Mouse (Mus musculus): Measurements from ENCODE around the gene Hivep3. TPM values are rescaled to one million over a fixed set of nuclear protein-coding genes. Genes with fewer than 3 reads are reported as not detected.

The Hivep3 gene
- polyA plus RNA-seq, 1 experiment = 1.7 TPM

DNA sequence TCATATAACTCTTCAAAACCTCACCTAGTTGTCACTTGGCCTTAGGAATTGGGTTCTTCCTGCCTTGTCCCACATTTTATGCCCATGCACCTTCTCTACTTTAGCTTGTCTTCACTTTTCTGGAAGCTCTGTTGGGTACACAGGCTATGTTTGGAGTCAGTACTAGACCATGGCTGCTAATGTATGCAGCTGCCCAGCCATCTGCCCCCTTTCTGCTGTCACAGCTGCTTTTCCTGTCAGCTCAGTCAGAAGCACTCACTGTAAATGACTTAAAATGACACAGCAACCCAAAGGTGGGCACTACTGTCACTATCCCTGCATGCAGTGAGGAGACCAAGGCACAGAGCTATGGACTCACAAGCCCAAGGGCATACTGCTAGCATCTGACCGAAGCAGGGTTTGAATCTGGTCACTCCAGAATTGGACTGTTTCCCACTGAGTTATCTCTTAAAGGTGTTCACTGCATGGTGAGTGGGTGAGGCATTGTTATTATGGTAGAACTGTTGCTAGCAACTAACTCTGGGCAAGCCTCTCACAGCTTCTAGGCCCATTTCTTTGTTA, 104.0 kb downstream of the Hivep3 start:
- no peaks in the 10 kb centered on the region for H3K27me3 ChIP-seq (ENCODE audit: control insufficient read depth, insufficient read depth, low read length)
- TF ChIP-seq POLR2A (IDR thresholded peaks at IDR 0.05; ENCODE audit: control insufficient read depth, low read depth, low read length) (no peak), CTCF (IDR thresholded peaks at IDR 0.05; ENCODE audit: control insufficient read depth, insufficient read depth, insufficient replicate concordance, low read depth, low read length) (no peak)

DNA sequence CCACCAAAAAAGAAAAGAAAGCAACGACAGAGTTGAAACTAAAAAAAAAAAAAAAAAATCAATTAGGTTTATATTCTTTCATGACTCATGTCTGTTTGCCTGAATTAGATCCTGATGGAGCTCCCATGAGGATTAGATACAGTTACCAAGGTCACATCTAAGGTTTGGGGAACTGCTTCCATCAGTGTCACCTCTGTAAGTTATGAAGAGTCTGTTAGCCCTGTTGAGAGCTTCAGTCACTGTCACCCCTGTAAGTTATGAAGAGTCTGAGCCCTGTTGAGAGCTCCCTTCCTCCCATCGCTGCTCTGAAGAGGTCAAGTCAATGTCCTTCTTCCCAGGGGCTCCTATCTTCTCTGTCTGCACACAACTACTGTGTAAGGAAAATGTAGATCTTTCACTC, 104.7 kb downstream of the Hivep3 start:
- Histone ChIP-seq H3K4me1 (ENCODE audit: control insufficient read depth, insufficient read depth, low read length) (peaks cover 7% of the 10 kb centered on the region; the same call in 1 of the 2 replicates), H3K36me3 (ENCODE audit: control insufficient read depth, insufficient read depth, low read length) (no peaks in the 10 kb centered on the region), H3K27ac (ENCODE audit: control insufficient read depth, insufficient read depth, low read depth, low read length) (no peak overlapping the region), H3K4me3 (ENCODE audit: control insufficient read depth, low read depth, low read length) (no peak overlapping the region), H3K27me3 (ENCODE audit: control insufficient read depth, insufficient read depth, low read length) (no peaks in the 10 kb centered on the region)
- TF ChIP-seq POLR2A (IDR thresholded peaks at IDR 0.05; ENCODE audit: control insufficient read depth, low read depth, low read length) (no peak), CTCF (IDR thresholded peaks at IDR 0.05; ENCODE audit: control insufficient read depth, insufficient read depth, insufficient replicate concordance, low read depth, low read length) (no peak)

More for the DNA sequence above, 104.0 kb downstream of the Hivep3 start:
- H3K27ac ChIP-seq (ENCODE audit: control insufficient read depth, insufficient read depth, low read depth, low read length) = no peak overlapping the region
- H3K4me1 ChIP-seq (ENCODE audit: control insufficient read depth, insufficient read depth, low read length) = peaks cover 7% of the 10 kb centered on the region; the same call in 1 of the 2 replicates
- H3K36me3 ChIP-seq (ENCODE audit: control insufficient read depth, insufficient read depth, low read length) = no peaks in the 10 kb centered on the region
- no peak overlapping the region for H3K4me3 ChIP-seq (ENCODE audit: control insufficient read depth, low read depth, low read length)

DNA sequence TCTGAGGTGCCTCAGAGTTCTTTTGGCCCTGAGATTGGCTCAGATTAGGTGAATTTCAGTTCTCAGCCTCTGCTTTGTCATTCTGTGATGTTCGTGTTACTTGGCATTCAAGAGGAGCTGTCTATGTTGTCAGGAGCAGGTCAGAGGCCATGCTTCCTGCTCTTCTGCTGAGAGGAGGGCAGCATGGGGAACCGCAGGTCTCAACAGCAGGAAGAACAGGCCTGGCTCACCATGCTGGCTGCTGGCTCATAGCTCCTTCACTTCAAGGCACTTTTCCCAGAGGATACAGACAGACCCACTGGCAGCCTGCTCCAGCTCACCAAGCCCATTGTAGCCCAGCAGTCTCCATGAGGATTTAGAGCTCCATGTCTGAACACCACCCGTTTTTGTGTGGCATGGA, 109.7 kb downstream of the Hivep3 start:
- TF ChIP-seq POLR2A (IDR thresholded peaks at IDR 0.05; ENCODE audit: control insufficient read depth, low read depth, low read length) (no peak), CTCF (IDR thresholded peaks at IDR 0.05; ENCODE audit: control insufficient read depth, insufficient read depth, insufficient replicate concordance, low read depth, low read length) (no peak)
- H3K27ac ChIP-seq (ENCODE audit: control insufficient read depth, insufficient read depth, low read depth, low read length) = no peak overlapping the region

DNA sequence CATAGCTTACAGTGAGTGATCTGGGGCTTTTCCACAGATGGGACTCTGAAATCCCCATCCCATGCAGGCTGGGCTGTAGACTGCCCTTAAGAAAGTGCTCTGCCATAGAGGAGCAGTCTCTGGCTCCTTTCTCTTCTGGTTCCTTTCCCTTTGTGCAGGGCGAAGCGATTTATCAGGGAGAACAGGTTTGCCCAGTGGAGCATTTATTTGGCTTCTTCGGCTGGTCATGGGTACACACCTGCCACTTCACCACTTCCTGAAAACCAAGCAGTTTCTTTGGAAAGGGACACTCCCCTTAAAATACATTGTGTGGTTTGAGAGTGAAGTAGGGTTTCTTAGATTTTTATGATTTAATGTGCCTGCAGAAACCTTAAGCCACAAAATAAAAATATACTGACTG, 110.7 kb downstream of the Hivep3 start:
- no peak overlapping the region for H3K27ac ChIP-seq (ENCODE audit: control insufficient read depth, insufficient read depth, low read depth, low read length)

More for the DNA sequence above, 109.7 kb downstream of the Hivep3 start:
- no peaks in the 10 kb centered on the region for H3K27me3 ChIP-seq (ENCODE audit: control insufficient read depth, insufficient read depth, low read length)
- H3K4me3 ChIP-seq (ENCODE audit: control insufficient read depth, low read depth, low read length) = no peak overlapping the region
- no peaks in the 10 kb centered on the region for H3K36me3 ChIP-seq (ENCODE audit: control insufficient read depth, insufficient read depth, low read length)
- H3K4me1 ChIP-seq (ENCODE audit: control insufficient read depth, insufficient read depth, low read length) = no peaks in the 10 kb centered on the region

DNA sequence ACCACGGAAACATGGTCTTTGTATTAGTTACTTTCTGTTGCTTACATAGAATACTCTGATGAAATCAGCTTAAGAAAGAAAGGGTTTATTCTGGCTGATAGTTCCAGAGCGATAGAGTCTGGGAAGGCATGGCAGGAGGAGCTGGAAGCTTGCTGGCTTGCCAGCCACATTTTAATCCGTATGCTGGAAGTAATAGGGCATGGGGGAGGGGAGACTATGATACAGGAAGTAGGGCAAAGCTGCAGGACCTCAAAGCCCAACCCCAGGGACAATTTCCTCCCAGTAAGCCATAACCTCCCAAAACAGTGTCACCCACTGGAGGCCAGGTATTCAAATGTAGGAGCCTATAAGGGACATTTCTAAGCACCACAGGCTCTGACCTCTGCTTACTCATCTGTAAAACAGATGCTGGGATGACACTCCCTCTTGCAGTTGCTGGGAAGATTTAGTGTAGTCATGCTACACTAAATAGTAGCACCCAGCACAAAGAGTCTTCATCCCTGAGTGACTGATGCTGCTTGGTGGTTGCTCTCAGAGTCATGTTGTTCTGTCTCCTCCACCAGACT, 112.1 kb downstream of the Hivep3 start:
- H3K27ac ChIP-seq (ENCODE audit: control insufficient read depth, insufficient read depth, low read depth, low read length) = no peak overlapping the region
- TF ChIP-seq CTCF (IDR thresholded peaks at IDR 0.05; ENCODE audit: control insufficient read depth, insufficient read depth, insufficient replicate concordance, low read depth, low read length) (no peak), POLR2A (IDR thresholded peaks at IDR 0.05; ENCODE audit: control insufficient read depth, low read depth, low read length) (no peak)

More for the DNA sequence above, 110.7 kb downstream of the Hivep3 start:
- Histone ChIP-seq H3K36me3 (ENCODE audit: control insufficient read depth, insufficient read depth, low read length) (no peaks in the 10 kb centered on the region), H3K27me3 (ENCODE audit: control insufficient read depth, insufficient read depth, low read length) (no peaks in the 10 kb centered on the region), H3K4me3 (ENCODE audit: control insufficient read depth, low read depth, low read length) (no peak overlapping the region), H3K4me1 (ENCODE audit: control insufficient read depth, insufficient read depth, low read length) (no peaks in the 10 kb centered on the region)
- TF ChIP-seq POLR2A (IDR thresholded peaks at IDR 0.05; ENCODE audit: control insufficient read depth, low read depth, low read length) (no peak), CTCF (IDR thresholded peaks at IDR 0.05; ENCODE audit: control insufficient read depth, insufficient read depth, insufficient replicate concordance, low read depth, low read length) (no peak)

DNA sequence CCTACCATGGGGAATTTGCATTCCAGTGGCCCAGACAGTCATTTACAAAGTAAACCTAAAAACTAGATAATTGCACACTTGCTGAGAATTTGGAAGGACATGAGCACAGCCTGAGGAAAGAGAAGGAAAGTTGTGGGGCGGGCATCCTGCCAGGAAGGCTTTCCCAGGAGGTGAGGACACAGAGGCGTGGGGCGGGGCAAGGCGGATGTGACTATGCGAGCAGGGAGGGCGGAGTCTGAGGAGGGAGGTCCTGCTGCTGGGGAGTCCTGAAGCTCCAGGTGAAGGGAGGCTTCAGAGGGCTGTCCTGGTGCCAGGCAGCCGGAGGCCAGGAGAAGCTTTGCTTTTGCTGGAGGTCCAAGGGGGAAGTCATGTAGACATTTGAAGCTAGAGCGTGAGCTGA, 118.9 kb downstream of the Hivep3 start:
- H3K4me3 ChIP-seq (ENCODE audit: control insufficient read depth, low read depth, low read length) = no peak overlapping the region
- no peak overlapping the region for H3K27ac ChIP-seq (ENCODE audit: control insufficient read depth, insufficient read depth, low read depth, low read length)
- no peaks in the 10 kb centered on the region for H3K27me3 ChIP-seq (ENCODE audit: control insufficient read depth, insufficient read depth, low read length)
- no peaks in the 10 kb centered on the region for H3K4me1 ChIP-seq (ENCODE audit: control insufficient read depth, insufficient read depth, low read length)
- TF ChIP-seq CTCF (IDR thresholded peaks at IDR 0.05; ENCODE audit: control insufficient read depth, insufficient read depth, insufficient replicate concordance, low read depth, low read length) (no peak), POLR2A (IDR thresholded peaks at IDR 0.05; ENCODE audit: control insufficient read depth, low read depth, low read length) (no peak)
- H3K36me3 ChIP-seq (ENCODE audit: control insufficient read depth, insufficient read depth, low read length) = no peaks in the 10 kb centered on the region

More for the DNA sequence above, 112.1 kb downstream of the Hivep3 start:
- H3K36me3 ChIP-seq (ENCODE audit: control insufficient read depth, insufficient read depth, low read length) = no peaks in the 10 kb centered on the region
- H3K4me1 ChIP-seq (ENCODE audit: control insufficient read depth, insufficient read depth, low read length) = no peaks in the 10 kb centered on the region
- H3K4me3 ChIP-seq (ENCODE audit: control insufficient read depth, low read depth, low read length) = no peak overlapping the region
- no peaks in the 10 kb centered on the region for H3K27me3 ChIP-seq (ENCODE audit: control insufficient read depth, insufficient read depth, low read length)

DNA sequence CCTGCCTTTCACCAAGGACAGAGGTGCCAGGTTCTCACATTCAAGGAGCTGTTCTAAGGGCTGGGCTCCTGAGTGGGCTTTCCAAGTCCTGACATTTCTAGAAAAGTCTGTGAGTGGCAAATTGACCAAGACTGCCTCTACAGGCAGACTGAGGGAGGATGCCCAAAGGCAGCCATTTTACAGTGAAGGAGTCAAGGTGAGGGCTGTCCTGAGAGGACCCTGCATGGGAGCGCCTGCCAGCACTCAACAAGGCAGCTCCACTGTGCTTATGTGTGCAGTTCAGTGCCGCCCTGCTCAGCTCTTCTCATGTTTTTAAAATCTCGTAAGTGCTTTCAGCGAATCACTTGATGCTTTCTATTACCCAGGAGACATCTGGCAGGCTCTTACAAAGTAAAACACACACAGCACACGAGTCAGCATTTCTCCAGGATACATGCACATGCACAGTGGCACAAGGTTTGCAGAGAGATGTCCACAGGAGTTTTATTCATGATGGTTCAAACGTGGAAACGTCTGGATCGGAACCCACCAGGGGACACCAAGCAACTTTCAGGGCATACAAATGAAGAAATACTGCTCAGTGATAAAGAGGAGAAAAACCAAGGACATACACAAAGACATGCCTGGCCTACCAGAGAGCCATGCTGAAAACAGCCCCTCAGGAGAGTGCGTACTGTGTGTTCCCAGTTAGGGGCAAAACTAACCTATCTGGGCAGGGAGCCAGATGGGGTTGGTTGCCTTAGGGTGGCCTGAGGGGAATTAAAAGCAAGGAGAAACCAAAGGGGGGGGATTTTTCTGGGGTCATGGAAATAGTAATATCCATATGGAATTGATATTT, 120.9 kb downstream of the Hivep3 start:
- no peaks in the 10 kb centered on the region for H3K4me1 ChIP-seq (ENCODE audit: control insufficient read depth, insufficient read depth, low read length)
- H3K27ac ChIP-seq (ENCODE audit: control insufficient read depth, insufficient read depth, low read depth, low read length) = no peak overlapping the region
- H3K4me3 ChIP-seq (ENCODE audit: control insufficient read depth, low read depth, low read length) = no peak overlapping the region
- no peaks in the 10 kb centered on the region for H3K27me3 ChIP-seq (ENCODE audit: control insufficient read depth, insufficient read depth, low read length)
- H3K36me3 ChIP-seq (ENCODE audit: control insufficient read depth, insufficient read depth, low read length) = no peaks in the 10 kb centered on the region
- TF ChIP-seq POLR2A (IDR thresholded peaks at IDR 0.05; ENCODE audit: control insufficient read depth, low read depth, low read length) (no peak), CTCF (IDR thresholded peaks at IDR 0.05; ENCODE audit: control insufficient read depth, insufficient read depth, insufficient replicate concordance, low read depth, low read length) (no peak)
